Mouse (Mus musculus) CH12.LX (cell line): ENCODE data around the gene Smurf2.

Experiments
- CTCF ChIP-seq, 2 experiments: IDR thresholded peaks in 1 of 2; conservative IDR thresholded peaks in 1 of 2; 2 replicates each; pipeline ENCODE4 v1.5.1; 2011 to 2012; ENCODE audit warnings: low read depth in 2 of 2, low read length in 2 of 2, improper control_type of control experiment in 1 of 2, inconsistent platforms in 1 of 2, mild to moderate bottlenecking in 1 of 2, moderate library complexity in 1 of 2
- MAFK ChIP-seq: IDR thresholded peaks from 2 replicates; pipeline ENCODE4 v1.6.1; 2011; ENCODE audit warnings: low read length, improper control_type of control experiment; ENCODE audit not compliant: insufficient replicate concordance
- POLR2A ChIP-seq: IDR thresholded peaks from 2 replicates; pipeline ENCODE4 v1.6.1; 2011; ENCODE audit warnings: low read depth, mild to moderate bottlenecking, improper control_type of control experiment, low read length

DNA sequence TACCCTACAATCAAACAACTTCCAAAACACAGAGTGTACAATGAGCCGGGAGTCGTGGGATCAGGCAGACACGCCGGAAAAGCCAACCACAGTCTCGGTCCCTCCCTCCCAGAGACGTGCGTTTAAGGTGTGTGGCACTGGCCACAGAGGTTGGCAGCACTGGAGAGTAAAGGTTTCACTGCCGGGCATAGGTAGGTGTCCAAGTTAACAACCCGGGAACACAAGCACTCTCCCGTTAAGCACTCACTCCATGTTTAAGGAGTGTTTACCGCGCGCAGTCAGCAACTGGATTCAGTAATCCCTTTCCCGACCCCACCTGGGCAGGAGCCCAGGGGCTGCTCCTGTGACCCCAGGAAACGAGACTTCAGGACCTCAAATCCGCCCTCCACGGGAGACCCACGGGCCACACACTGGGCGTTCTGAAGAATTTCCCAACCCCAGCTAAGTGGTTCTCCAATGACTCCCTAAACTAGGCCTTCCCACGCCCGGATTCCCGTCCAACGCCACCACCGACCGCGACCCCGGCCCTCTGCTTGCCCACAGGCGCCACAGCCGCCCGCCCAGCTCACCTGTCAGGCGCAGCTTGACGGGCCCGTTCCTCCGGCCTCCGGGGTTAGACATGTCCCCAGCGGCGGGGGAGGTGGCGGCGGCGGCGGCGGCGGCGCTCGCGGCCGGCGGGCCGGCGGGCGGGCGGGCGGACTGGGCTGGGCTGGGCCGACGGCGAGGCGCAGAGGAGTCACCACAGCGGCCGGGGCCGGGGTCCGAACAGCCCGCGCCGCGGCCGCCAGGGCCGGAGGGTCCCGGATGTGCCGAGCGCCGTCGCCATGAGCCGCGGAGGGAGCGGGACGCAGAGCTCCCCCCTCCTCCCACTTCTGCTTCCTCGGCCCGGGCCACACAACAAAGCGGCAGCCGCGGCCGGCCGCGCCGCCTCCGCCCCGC, 634 bp downstream of the Smurf2 start:
- TF ChIP-seq POLR2A, result no peak
- TF ChIP-seq CTCF (conservative IDR thresholded peaks at IDR 0.05 in 1 of 2, IDR thresholded peaks at IDR 0.05 in 1 of 2; ENCODE audit: low read depth in 2 of 2, low read length in 2 of 2), result no peak
- no peak for TF ChIP-seq MAFK
